Comparison of ENCODE assay signal across 13 mouse cellular contexts in the genomic region with DNA sequence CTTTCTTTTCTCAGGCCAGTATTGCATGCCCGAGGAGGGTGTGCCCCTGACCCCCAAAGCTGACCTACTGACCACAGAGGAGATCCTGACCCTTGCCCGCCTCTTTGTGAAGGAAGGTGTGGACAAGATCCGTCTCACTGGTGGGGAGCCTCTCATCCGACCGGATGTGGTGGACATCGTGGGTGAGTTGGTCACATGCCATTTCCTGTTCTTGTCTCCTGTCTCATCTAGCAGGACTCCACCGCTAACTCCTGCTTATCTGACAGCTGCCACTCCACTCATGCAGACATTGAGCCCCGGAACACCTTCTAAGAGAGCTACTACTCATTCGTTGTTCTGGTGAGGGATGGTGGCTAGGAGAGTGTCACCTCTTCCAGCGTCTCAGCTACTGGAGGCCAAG. TPM values are rescaled to one million over a fixed set of nuclear protein-coding genes. Genes with fewer than 3 reads are reported as not detected.
DNase-seq lines count a peak whose midpoint lies in the region; ATAC-seq and TF ChIP-seq lines count a peak whose summit lies in the region.
"Had no signal": no experiment of that assay in that cellular context is flagged by ENCODE, and none has a peak within 500 bp of the region (broad histone marks: within the 10 kb centered on the region; RNA-seq: fewer than 3 reads in every experiment).

No protein-coding gene starts in this region.

- H3K36me3 ChIP-seq in kidney, embryonic 16.5 days (ENCODE audit: insufficient read depth, low read length), result peaks cover 36% of the 10 kb centered on the region
- peaks cover 61% of the 10 kb centered on the region for H3K36me3 ChIP-seq in liver, postnatal 0 days (replicated peaks; ENCODE audit: insufficient read depth, low read length)

- 88% methylated on average over 10 of the region's 10 CpGs for WGBS in kidney, embryonic 16.5 days
- 73% methylated on average over 10 of the region's 10 CpGs for WGBS in liver, postnatal 0 days (ENCODE audit: insufficient replicate concordance)

- no peak overlapping the region for H3K4me3 ChIP-seq in kidney, embryonic 16.5 days (ENCODE audit: low read length)
- no peak overlapping the region for H3K4me3 ChIP-seq in liver, postnatal 0 days (ENCODE audit: low read depth, low read length)
- H3K4me3 ChIP-seq: embryonic facial prominence, embryonic 15.5 days; kidney, embryonic 15.5 days had no signal

- no peak overlapping the region for H3K9ac ChIP-seq in kidney, embryonic 16.5 days (replicated peaks; ENCODE audit: low read length)
- no peak overlapping the region for H3K9ac ChIP-seq in liver, postnatal 0 days (replicated peaks)
- H3K9ac ChIP-seq: embryonic facial prominence, embryonic 15.5 days; kidney, embryonic 15.5 days had no signal

- H3K4me1 ChIP-seq in kidney, embryonic 16.5 days (ENCODE audit: insufficient read depth, low read length), result peaks cover 16% of the 10 kb centered on the region; the same call in 1 of the 2 replicates
- peaks cover 40% of the 10 kb centered on the region for H3K4me1 ChIP-seq in liver, postnatal 0 days (ENCODE audit: insufficient read depth)

- no peak for TF ChIP-seq CTCF in liver, postnatal 0 days (IDR thresholded peaks at IDR 0.05; ENCODE audit: low read depth)

- no peak for TF ChIP-seq EP300 in liver, postnatal 0 days (IDR thresholded peaks at IDR 0.05; ENCODE audit: low read depth)

- no peak for ATAC-seq in kidney, embryonic 16.5 days (ENCODE audit: low FRiP score, low TSS enrichment)
- peak; percentile 18; the same call in 1 of the 2 replicates for ATAC-seq in granulocyte monocyte progenitor cell, adult 5-6 weeks (replicated peaks; ENCODE audit: poor library complexity, severe bottlenecking)
- ATAC-seq in liver, postnatal 0 days, result no peak
- no peak for ATAC-seq in erythroblast, adult 5-6 weeks (replicated peaks; ENCODE audit: low FRiP score, poor library complexity, severe bottlenecking)
- ATAC-seq: forebrain, embryonic 14.5 days had no signal

- peak; percentile 1 for DNase-seq in kidney, adult 11 months
- peak; percentile 86 for DNase-seq in 416B (ENCODE audit: low read depth)
- DNase-seq in liver, postnatal 0 days, result no peak
- DNase-seq in layer of hippocampus, postnatal 25 days (ENCODE audit: extremely low spot score in 1 of 2, low spot score in 1 of 2), result no peak
- no peak for DNase-seq in heart, adult 18-20 months
- DNase-seq: adrenal gland, postnatal 14 days; cerebellum, adult 8-10 months had no signal

- no peak overlapping the region for H3K4me2 ChIP-seq in kidney, embryonic 16.5 days (replicated peaks; ENCODE audit: low read depth, low read length)
- no peak overlapping the region for H3K4me2 ChIP-seq in liver, postnatal 0 days (ENCODE audit: low read depth, low read length)
- H3K4me2 ChIP-seq: embryonic facial prominence, embryonic 15.5 days; kidney, embryonic 15.5 days had no signal

- H3K27ac ChIP-seq in kidney, embryonic 16.5 days (ENCODE audit: low read length), result no peak overlapping the region
- 0 out of 2 replicates have a peak overlapping the region, but pooled peaks have one; percentile 16 for H3K27ac ChIP-seq in liver, postnatal 0 days (ENCODE audit: low read depth)
- H3K27ac ChIP-seq: embryonic facial prominence, embryonic 15.5 days; kidney, embryonic 15.5 days had no signal

- H3K27me3 ChIP-seq in kidney, embryonic 16.5 days (ENCODE audit: insufficient read depth, low read length), result no peaks in the 10 kb centered on the region
- H3K27me3 ChIP-seq in liver, postnatal 0 days (ENCODE audit: insufficient read depth, low read length), result no peaks in the 10 kb centered on the region
- H3K27me3 ChIP-seq: embryonic facial prominence, embryonic 15.5 days; kidney, embryonic 15.5 days had no signal

- no peaks in the 10 kb centered on the region for H3K9me3 ChIP-seq in kidney, embryonic 16.5 days (ENCODE audit: low read length)
- no peaks in the 10 kb centered on the region for H3K9me3 ChIP-seq in liver, postnatal 0 days (ENCODE audit: low read length)
- H3K9me3 ChIP-seq: embryonic facial prominence, embryonic 15.5 days; kidney, embryonic 15.5 days had no signal

RNA-seq across cellular contexts. Expression of a gene that starts 6.9 kb away (rescaled TPM):
- 7.7 and 11.5 TPM in 2 replicates for polyA plus RNA-seq in kidney, embryonic 16.5 days (2015; fragmentation: Nextera tagmentation; extraction: Ambion mirVana)
- total RNA-seq in granulocyte monocyte progenitor cell, adult 5-6 weeks (2014; fragmentation: Nextera tagmentation), result 41.5 and 45.1 TPM in 2 replicates
- 14.2 and 15.7 TPM in 2 replicates for total RNA-seq in granulocyte monocyte progenitor cell, adult 5-6 weeks (2017)
- polyA plus RNA-seq in liver, postnatal 0 days (2015; fragmentation: Nextera tagmentation; extraction: Ambion mirVana), result 8.8 and 11.8 TPM in 2 replicates
- 10 to 100 TPM; 12.9 to 13.7 TPM for total RNA-seq in layer of hippocampus, postnatal 25 days (2021)
- 128 and 146 TPM in 2 replicates for total RNA-seq in erythroblast, adult 5-6 weeks (2015; ENCODE audit: low replicate concordance)
- total RNA-seq in erythroblast, adult 5-6 weeks (2017; ENCODE audit: low replicate concordance), result 47.8 and 50.6 TPM in 2 replicates
- total RNA-seq in heart, adult 18-20 months (2021), result 10 to 100 TPM; 19.9 to 24.0 TPM

Comparison
In these comparisons a context has a peak if more than half of its experiments do, and no peak if none do; other contexts are left out.
1. DNase-seq: peak in kidney, adult 11 months (single experiment) and 416B (single experiment); none in liver, postnatal 0 days (single experiment), layer of hippocampus, postnatal 25 days (0 of 2) and heart, adult 18-20 months (0 of 2).